Comparison of ENCODE assay signal across 8 mouse cellular contexts in the genomic region with DNA sequence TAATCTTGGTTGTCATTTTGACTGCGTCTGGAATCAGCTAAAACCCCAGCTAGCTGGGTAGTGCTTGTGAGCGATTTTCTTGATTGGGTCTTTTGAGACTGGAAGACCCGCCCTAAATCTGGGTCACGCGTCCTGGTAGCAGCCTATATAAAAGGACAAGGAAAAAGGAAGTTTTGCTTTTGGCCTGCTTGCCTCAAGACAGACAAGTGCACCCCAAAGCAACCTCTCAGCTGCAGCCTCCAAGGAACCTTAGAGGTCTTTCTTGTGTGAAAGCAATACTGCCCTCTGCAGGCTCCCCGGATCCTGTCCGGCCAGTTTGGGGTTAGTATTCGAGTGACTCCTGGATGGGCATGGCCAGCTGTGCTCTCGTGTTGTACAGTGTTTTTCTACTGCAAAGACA. TPM values are rescaled to one million over a fixed set of nuclear protein-coding genes. Genes with fewer than 3 reads are reported as not detected.
DNase-seq lines count a peak whose midpoint lies in the region; ATAC-seq lines count a peak whose summit lies in the region.

No protein-coding gene starts in this region.

- ATAC-seq in megakaryocyte, adult 5-6 weeks (ENCODE audit: poor library complexity, severe bottlenecking): peak; percentile 81

- peak; percentile 97 for DNase-seq in adipocyte (ENCODE audit: low spot score)
- DNase-seq in embryo, embryonic 10 days (ENCODE audit: low spot score): peak; percentile 69
- DNase-seq in gastrocnemius, postnatal 10 days: peak; percentile 85
- peak; percentile 93 for DNase-seq in induced T-regulatory cell, adult 2 months (ENCODE audit: low read depth)
- DNase-seq in left cerebral cortex, adult 8-10 months (ENCODE audit: low spot score in 2 of 2): peak; percentile 43 to 51
- DNase-seq in right cerebral cortex, postnatal 10 days (ENCODE audit: low spot score in 2 of 2): peak; percentile 73 to 82
- DNase-seq in urinary bladder, postnatal 14 days (ENCODE audit: low spot score): peak; percentile 89

RNA-seq across cellular contexts. Expression of a gene that starts 0.7 kb away (rescaled TPM):
- 1 to 10 TPM; 4.8 to 5.0 TPM for total RNA-seq in gastrocnemius, postnatal 10 days (2021)
- total RNA-seq in left cerebral cortex, adult 8-10 months (2022): 1 to 10 TPM; 4.7 to 5.7 (median 5.2) TPM
- 32.6 and 36.5 TPM in 2 replicates for total RNA-seq in megakaryocyte, adult 5-6 weeks (2015)
- total RNA-seq in megakaryocyte, adult 5-6 weeks (2017): 50.0 and 51.3 TPM in 2 replicates

RNA-seq across cellular contexts. Expression of a gene that starts 1.4 kb away (rescaled TPM):
- 1 to 10 TPM; 6.2 to 6.8 TPM for total RNA-seq in gastrocnemius, postnatal 10 days (2021)
- total RNA-seq in left cerebral cortex, adult 8-10 months (2022): 1 to 10 TPM; 2.9 to 4.9 (median 3.9) TPM
- 25.0 and 26.3 TPM in 2 replicates for total RNA-seq in megakaryocyte, adult 5-6 weeks (2015)
- total RNA-seq in megakaryocyte, adult 5-6 weeks (2017): 48.2 and 63.1 TPM in 2 replicates

RNA-seq across cellular contexts. Expression of a gene that starts 38.9 kb away (rescaled TPM):
- 10 to 100 TPM; 91.4 to 93.6 TPM for total RNA-seq in gastrocnemius, postnatal 10 days (2021)
- 100 to 1,000 TPM; 128 to 143 (median 130) TPM for total RNA-seq in left cerebral cortex, adult 8-10 months (2022)
- total RNA-seq in megakaryocyte, adult 5-6 weeks (2015): 36.0 and 39.1 TPM in 2 replicates
- 29.4 and 31.9 TPM in 2 replicates for total RNA-seq in megakaryocyte, adult 5-6 weeks (2017)

Comparison
In these comparisons a context has a peak if more than half of its experiments do, and no peak if none do; other contexts are left out.
1. Peak in every context shown above with its lines: DNase-seq and ATAC-seq.
2. DNase-seq: peak in every context shown above with its lines; median percentile 97 in adipocyte; 93 in induced T-regulatory cell, adult 2 months; 89 in urinary bladder, postnatal 14 days; 85 in gastrocnemius, postnatal 10 days; 78 in right cerebral cortex, postnatal 10 days; 69 in embryo, embryonic 10 days; 47 in left cerebral cortex, adult 8-10 months.
3. RNA of a gene that starts 0.7 kb away (total RNA-seq): 32.6 to 51.3 TPM in megakaryocyte, adult 5-6 weeks; 4.7 to 5.7 TPM in left cerebral cortex, adult 8-10 months and 4.8 to 5.0 TPM in gastrocnemius, postnatal 10 days; every median in the first group is over 4 times any median in the second.